Mouse (Mus musculus): ENCODE results near the gene Arhgap18.

Arhgap18 gene

GRCm38 (mm10) chr10:26780581-26780980, 27.4 kb downstream of the Arhgap18 start:
- no peak for DNase-seq

GRCm38 (mm10) chr10:26789680-26790079, 36.5 kb downstream of the Arhgap18 start:
- DNase-seq = no peak

- DNase-seq = no peak
These were observed 38.6 kb downstream of the Arhgap18 start for GRCm38 (mm10) chr10:26791810-26792209.

GRCm38 (mm10) chr10:26793013-26793412, 39.8 kb downstream of the Arhgap18 start:
- no peak for DNase-seq

GRCm38 (mm10) chr10:26796432-26797286, 43.4 kb downstream of the Arhgap18 start:
- no peak for DNase-seq

GRCm38 (mm10) chr10:26797287-26797672, 44.1 kb downstream of the Arhgap18 start:
- no peak for DNase-seq

GRCm38 (mm10) chr10:26798752-26799411, 45.7 kb downstream of the Arhgap18 start:
- no peak for DNase-seq

- DNase-seq = peak; percentile 42 to 64
These were observed 46.4 kb downstream of the Arhgap18 start for GRCm38 (mm10) chr10:26799562-26800051.

GRCm38 (mm10) chr10:26804351-26804983, 51.2 kb downstream of the Arhgap18 start:
- no peak for DNase-seq

GRCm38 (mm10) chr10:26805007-26805406, 51.8 kb downstream of the Arhgap18 start:
- no peak for DNase-seq

GRCm38 (mm10) chr10:26806092-26806491, 52.9 kb downstream of the Arhgap18 start:
- no peak for DNase-seq

- DNase-seq = no peak
These were observed 56.8 kb downstream of the Arhgap18 start for GRCm38 (mm10) chr10:26810059-26810458.

- DNase-seq = no peak
These were observed 57.6 kb downstream of the Arhgap18 start for GRCm38 (mm10) chr10:26810810-26811209.

- DNase-seq = no peak
These were observed 58.1 kb downstream of the Arhgap18 start for GRCm38 (mm10) chr10:26811342-26811741.

GRCm38 (mm10) chr10:26815646-26816045, 62.4 kb downstream of the Arhgap18 start:
- no peak for DNase-seq

GRCm38 (mm10) chr10:26820326-26820725, 67.1 kb downstream of the Arhgap18 start:
- DNase-seq = no peak

- no peak for DNase-seq
These were observed 67.7 kb downstream of the Arhgap18 start for GRCm38 (mm10) chr10:26820936-26821335.

GRCm38 (mm10) chr10:26823997-26824396, 70.8 kb downstream of the Arhgap18 start:
- DNase-seq = no peak

- no peak for DNase-seq
These were observed 72.1 kb downstream of the Arhgap18 start for GRCm38 (mm10) chr10:26825246-26825889.

GRCm38 (mm10) chr10:26827315-26827714, 74.1 kb downstream of the Arhgap18 start:
- DNase-seq = no peak

GRCm38 (mm10) chr10:26828412-26829137, 75.4 kb downstream of the Arhgap18 start:
- peak; percentile 26 to 43 for DNase-seq

- DNase-seq = no peak
These were observed 78.8 kb downstream of the Arhgap18 start for GRCm38 (mm10) chr10:26832068-26832467.

All from kidney, postnatal 4 days (tissue).